Mouse (Mus musculus) common myeloid progenitor, adult 5-6 weeks (primary cell): ENCODE data around the gene Rbbp5. TPM values are rescaled to one million over a fixed set of nuclear protein-coding genes. Genes with fewer than 3 reads are reported as not detected.

Source experiments
- ATAC-seq: replicated peaks from 2 replicates; pipeline ENCODE4 v1.8.0; 2016; ENCODE audit warnings: low read depth, mild to moderate bottlenecking, moderate TSS enrichment, inconsistent platforms; ENCODE audit not compliant: poor library complexity, severe bottlenecking
- total RNA-seq: library from RNA; stranded (forward); fragments of 200-1000, 187-1606 nt; gene quantifications from 2 replicates; pipeline ENCODE4 v1.2.3, GENCODE M21; 2017

Gene Rbbp5
- total RNA-seq, 1 experiment from 2014 or later, result 47.4 TPM

- ATAC-seq, result no peak
Measured at GRCm38 (mm10) chr1:132483759-132484158, 6.6 kb downstream of the Rbbp5 start.

- no peak for ATAC-seq
Measured at GRCm38 (mm10) chr1:132500535-132500934, 23.4 kb downstream of the Rbbp5 start.

GRCm38 (mm10) chr1:132505155-132505554, 28.0 kb downstream of the Rbbp5 start:
- no peak for ATAC-seq

- no peak for ATAC-seq
Measured at GRCm38 (mm10) chr1:132506058-132506457, 28.9 kb downstream of the Rbbp5 start, which contains the start of gene Tmem81. Gene Tmem81 (plus strand): TSS chr1:132506230.

- no peak for ATAC-seq
Measured at GRCm38 (mm10) chr1:132506656-132507055, 29.5 kb downstream of the Rbbp5 start.

- no peak for ATAC-seq
Measured at GRCm38 (mm10) chr1:132509771-132510170, 32.6 kb downstream of the Rbbp5 start.

GRCm38 (mm10) chr1:132511521-132511920, 34.4 kb downstream of the Rbbp5 start:
- no peak for ATAC-seq

GRCm38 (mm10) chr1:132512106-132512505, 34.9 kb downstream of the Rbbp5 start:
- ATAC-seq, result no peak

- ATAC-seq, result no peak
Measured at GRCm38 (mm10) chr1:132515339-132515738, 38.2 kb downstream of the Rbbp5 start.

GRCm38 (mm10) chr1:132516776-132517175, 39.6 kb downstream of the Rbbp5 start:
- ATAC-seq, result no peak

- ATAC-seq, result no peak
Measured at GRCm38 (mm10) chr1:132518621-132519020, 41.5 kb downstream of the Rbbp5 start.

GRCm38 (mm10) chr1:132519734-132520133, 42.6 kb downstream of the Rbbp5 start:
- ATAC-seq, result no peak

- ATAC-seq, result peak; percentile 91
Measured at GRCm38 (mm10) chr1:132520764-132521163, 43.6 kb downstream of the Rbbp5 start.

- no peak for ATAC-seq
Measured at GRCm38 (mm10) chr1:132523048-132523447, 45.9 kb downstream of the Rbbp5 start.

- ATAC-seq, result no peak; the same call in 1 of the 2 replicates
Measured at GRCm38 (mm10) chr1:132523920-132524319, 46.8 kb downstream of the Rbbp5 start.

- peak; percentile 65 for ATAC-seq
Measured at GRCm38 (mm10) chr1:132525832-132526231, 48.7 kb downstream of the Rbbp5 start.

GRCm38 (mm10) chr1:132528071-132528470, 50.9 kb downstream of the Rbbp5 start:
- ATAC-seq, result no peak

- no peak for ATAC-seq
Measured at GRCm38 (mm10) chr1:132528647-132529334, 51.6 kb downstream of the Rbbp5 start.

GRCm38 (mm10) chr1:132530631-132531191, 53.5 kb downstream of the Rbbp5 start:
- no peak for ATAC-seq

- ATAC-seq, result no peak
Measured at GRCm38 (mm10) chr1:132532521-132532920, 55.4 kb downstream of the Rbbp5 start.

GRCm38 (mm10) chr1:132533840-132534239, 56.7 kb downstream of the Rbbp5 start:
- ATAC-seq, result no peak

GRCm38 (mm10) chr1:132535541-132535940, 58.4 kb downstream of the Rbbp5 start:
- no peak for ATAC-seq
